Mouse (Mus musculus) liver, embryonic 12.5 days (tissue): Measurements from ENCODE around the gene Gprc5b. TPM values are rescaled to one million over a fixed set of nuclear protein-coding genes. Genes with fewer than 3 reads are reported as not detected.

ENCODE experiments used
- ATAC-seq: fragments of 200-750 bp; cut with Nextera tagmentation; 2 replicates; pipeline ENCODE4 v1.8.0; 2017; ENCODE audit warnings: moderate number of reproducible peaks, mild to moderate bottlenecking, moderate library complexity
- H3K27ac ChIP-seq: fragments of 300-500 bp; sonication (generic); 2 replicates; pipeline ENCODE4 v1.5.1; 2016; ENCODE audit warnings: mild to moderate bottlenecking
- H3K27me3 ChIP-seq: fragments of 300-500 bp; sonication (generic); replicated peaks from 2 replicates; pipeline ENCODE4 v1.6.1; 2016; ENCODE audit warnings: mild to moderate bottlenecking, moderate library complexity
- H3K36me3 ChIP-seq: fragments of 300-500 bp; sonication (generic); 2 replicates; pipeline ENCODE4 v1.6.1; 2016; ENCODE audit warnings: mild to moderate bottlenecking, moderate library complexity
- H3K4me1 ChIP-seq: fragments of 300-500 bp; sonication (generic); 2 replicates; pipeline ENCODE4 v1.6.1; 2016
- H3K4me2 ChIP-seq: fragments of 300-500 bp; sonication (generic); 2 replicates; pipeline ENCODE4 v1.6.1; 2016; ENCODE audit warnings: mild to moderate bottlenecking, moderate library complexity
- H3K4me3 ChIP-seq: fragments of 300-500 bp; sonication (generic); 2 replicates; pipeline ENCODE4 v1.5.1; 2016; ENCODE audit warnings: mild to moderate bottlenecking, moderate library complexity
- H3K9ac ChIP-seq: fragments of 300-500 bp; sonication (generic); 2 replicates; pipeline ENCODE4 v1.6.1; 2016; ENCODE audit warnings: mild to moderate bottlenecking, moderate library complexity
- H3K9me3 ChIP-seq: fragments of 300-500 bp; sonication (generic); replicated peaks from 2 replicates; pipeline ENCODE4 v1.6.1; 2016; ENCODE audit warnings: mild to moderate bottlenecking, moderate library complexity
- WGBS: fragments of 180-500 bp; shearing (Covaris S2); methylation state at CpG from one replicate; pipeline ENCODE4 v1.1.7; 2016; ENCODE audit not compliant: insufficient replicate concordance; 5-methylcytosine and 5-hydroxymethylcytosine counted together
- polyA plus RNA-seq: library from polyadenylated mRNA; unstranded; fragments of >200 nt; fragmentation: Nextera tagmentation; extraction: Ambion mirVana; gene quantifications from 2 replicates; pipeline ENCODE4 v1.2.1, GENCODE M21; 2016

Gene Gprc5b
- polyA plus RNA-seq, 1 experiment from 2014 or later: 0.46 TPM

DNA sequence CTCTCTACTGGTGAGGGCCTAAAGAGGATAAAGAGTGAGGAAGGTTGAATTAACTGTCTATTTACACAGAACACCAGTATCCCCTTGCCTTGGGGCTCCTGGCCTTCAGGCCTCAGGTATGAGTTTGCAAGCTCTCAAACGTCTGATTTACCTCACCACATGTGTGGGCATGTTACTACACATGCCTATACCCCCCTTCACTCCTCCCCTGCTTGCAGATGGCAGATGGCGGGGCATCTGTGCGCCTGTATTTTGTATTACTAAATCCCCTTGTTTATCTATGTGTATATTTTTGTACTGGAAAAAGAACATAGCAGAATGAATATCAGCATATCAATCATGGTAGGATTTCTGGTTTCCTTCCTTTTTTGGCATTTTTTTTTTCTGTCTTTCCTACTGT, 52.7 kb downstream of the Gprc5b start:
- 65% methylated on average over 3 of the region's 3 CpGs for WGBS
- no peaks in the 10 kb centered on the region for H3K9me3 ChIP-seq
- H3K9ac ChIP-seq: no peak overlapping the region
- no peak overlapping the region for H3K4me3 ChIP-seq
- H3K4me2 ChIP-seq: no peak overlapping the region
- no peaks in the 10 kb centered on the region for H3K27me3 ChIP-seq
- H3K27ac ChIP-seq: no peak overlapping the region
- peaks cover 15% of the 10 kb centered on the region; the same call in 1 of the 2 replicates for H3K4me1 ChIP-seq
- H3K36me3 ChIP-seq: no peaks in the 10 kb centered on the region
- ATAC-seq: no peak

- no peaks in the 10 kb centered on the region for H3K36me3 ChIP-seq
- WGBS: 27% methylated on average over 11 of the region's 11 CpGs
- H3K9ac ChIP-seq: no peak overlapping the region
- 0 out of 2 replicates have a peak overlapping the region, but pooled peaks have one; percentile 3 for H3K4me2 ChIP-seq
- H3K9me3 ChIP-seq: no peaks in the 10 kb centered on the region
- H3K27ac ChIP-seq: no peak overlapping the region
- ATAC-seq: peak; percentile 61; the same call in 1 of the 2 replicates
- no peak overlapping the region for H3K4me3 ChIP-seq
- no peaks in the 10 kb centered on the region for H3K27me3 ChIP-seq
- H3K4me1 ChIP-seq: peaks cover 8% of the 10 kb centered on the region; the same call in 1 of the 2 replicates
These were observed 57.3 kb downstream of the Gprc5b start for GRCm38 (mm10) chr7:118937469-118938387.

DNA sequence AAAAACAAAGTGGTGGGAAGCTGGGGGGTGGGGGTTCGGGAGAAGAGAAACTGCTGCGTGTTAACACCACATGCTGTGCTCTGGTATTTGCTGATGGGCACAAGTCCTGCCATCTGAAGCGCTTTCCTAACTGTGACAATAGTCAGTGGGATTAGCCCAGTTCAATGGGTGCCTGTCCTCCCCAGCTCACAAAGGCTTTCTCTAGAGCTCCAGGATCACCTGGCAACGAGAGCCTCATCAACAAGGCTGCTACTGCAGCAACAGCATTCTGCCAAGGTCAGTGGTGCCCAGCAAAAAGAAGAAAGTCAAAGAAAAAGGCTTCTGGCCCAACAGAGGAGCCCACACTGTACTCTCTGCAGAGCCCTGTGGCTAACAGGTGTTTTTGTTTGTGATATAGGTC, 58.2 kb downstream of the Gprc5b start:
- no peak overlapping the region for H3K4me3 ChIP-seq
- ATAC-seq: no peak
- WGBS: 58% methylated on average over 4 of the region's 4 CpGs

GRCm38 (mm10) chr7:118935306-118935705, 59.7 kb downstream of the Gprc5b start:
- no peak for ATAC-seq
- no peaks in the 10 kb centered on the region for H3K36me3 ChIP-seq
- no peak overlapping the region for H3K9ac ChIP-seq
- H3K4me3 ChIP-seq: no peak overlapping the region
- 37% methylated on average over 2 of the region's 2 CpGs for WGBS
- H3K27me3 ChIP-seq: no peaks in the 10 kb centered on the region
- H3K4me1 ChIP-seq: peaks cover 8% of the 10 kb centered on the region; the same call in 1 of the 2 replicates
- no peak overlapping the region for H3K27ac ChIP-seq
- H3K4me2 ChIP-seq: no peak overlapping the region
- H3K9me3 ChIP-seq: no peaks in the 10 kb centered on the region

More for the DNA sequence above, 58.2 kb downstream of the Gprc5b start:
- no peaks in the 10 kb centered on the region for H3K27me3 ChIP-seq
- H3K4me2 ChIP-seq: no peak overlapping the region
- no peak overlapping the region for H3K9ac ChIP-seq
- H3K9me3 ChIP-seq: no peaks in the 10 kb centered on the region
- no peaks in the 10 kb centered on the region for H3K36me3 ChIP-seq
- H3K4me1 ChIP-seq: peaks cover 8% of the 10 kb centered on the region; the same call in 1 of the 2 replicates
- H3K27ac ChIP-seq: no peak overlapping the region

DNA sequence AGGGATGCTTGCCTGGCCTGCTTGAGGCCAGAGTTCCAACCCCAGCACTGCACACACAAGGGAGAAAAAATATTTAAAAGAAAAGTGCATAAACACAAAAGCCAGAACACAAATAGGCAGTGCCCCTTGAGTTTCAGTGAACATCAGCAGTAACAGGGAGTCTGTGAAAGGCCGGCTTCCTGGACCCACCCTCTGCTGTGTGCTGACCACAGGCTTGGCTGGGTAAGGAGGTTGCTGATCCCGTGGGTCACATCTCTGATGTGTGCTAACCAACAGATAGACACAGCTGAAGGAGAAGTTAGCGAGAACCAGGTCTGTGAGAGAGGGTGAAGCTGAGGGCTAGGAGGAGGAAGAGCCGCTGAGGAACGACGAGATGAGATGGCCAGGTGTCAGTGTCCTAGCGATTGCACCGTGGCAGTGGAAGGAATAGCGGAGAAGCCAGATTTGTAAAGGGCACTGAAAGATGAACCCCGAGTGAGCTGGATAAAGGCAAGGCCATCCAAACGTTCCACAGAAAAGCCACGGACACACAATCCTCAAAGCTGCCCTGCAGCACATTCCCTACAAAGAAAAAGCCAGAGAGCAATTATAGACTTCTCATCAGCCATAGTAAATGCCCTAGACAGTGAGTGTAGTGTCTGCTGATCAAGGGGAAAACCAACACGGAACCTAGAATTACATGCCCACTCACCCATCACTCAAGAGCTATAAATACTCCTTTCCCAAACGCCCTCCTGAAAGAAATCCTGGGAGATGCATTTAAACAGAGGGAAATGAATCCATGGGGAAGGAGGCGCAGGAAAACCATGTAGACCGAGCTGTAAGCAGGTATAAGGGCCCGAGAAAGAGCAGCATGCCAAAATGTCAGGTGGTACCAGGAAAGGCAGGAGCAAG, 63.3 kb downstream of the Gprc5b start:
- ATAC-seq: no peak

DNA sequence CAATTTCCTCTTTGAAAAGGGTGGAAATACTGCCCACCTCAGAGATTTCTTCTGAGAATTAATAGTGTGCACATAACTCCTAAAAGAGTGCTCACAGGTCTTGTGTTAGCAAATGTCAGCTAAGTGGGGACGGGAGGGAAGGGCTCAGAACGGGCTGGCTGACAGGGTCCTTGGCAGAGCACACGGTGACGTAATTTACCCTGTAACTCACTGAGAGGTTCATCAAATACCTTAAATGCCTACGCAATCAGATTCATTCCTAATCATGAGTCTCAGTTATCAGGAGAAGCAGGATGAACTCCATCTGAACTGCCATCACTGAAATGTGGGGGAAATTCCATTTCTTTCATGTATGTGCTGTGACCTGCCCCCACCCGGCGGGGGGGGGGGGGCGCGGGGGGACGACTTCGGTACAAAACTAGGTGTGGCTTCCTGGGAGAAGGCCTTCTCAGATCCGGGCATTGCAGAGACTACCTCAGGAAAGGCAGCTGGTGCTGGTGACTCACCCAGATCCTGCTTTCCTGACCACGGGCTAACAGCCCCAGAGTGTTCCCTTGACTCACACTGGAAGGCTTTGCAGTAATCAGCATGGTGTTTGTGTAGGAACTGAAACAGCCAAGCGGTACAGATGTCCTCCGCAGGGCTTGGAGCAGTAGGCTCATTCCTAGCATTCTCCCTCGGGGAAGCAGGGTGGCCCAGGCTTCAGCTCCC, 65.3 kb downstream of the Gprc5b start:
- no peak overlapping the region for H3K4me3 ChIP-seq
- WGBS: 22% methylated on average over 16 of the region's 16 CpGs
- no peak overlapping the region for H3K4me2 ChIP-seq
- H3K27me3 ChIP-seq: no peaks in the 10 kb centered on the region
- no peaks in the 10 kb centered on the region for H3K4me1 ChIP-seq
- ATAC-seq: no peak
- H3K9ac ChIP-seq: no peak overlapping the region
- no peaks in the 10 kb centered on the region for H3K36me3 ChIP-seq
- H3K27ac ChIP-seq: no peak overlapping the region
- H3K9me3 ChIP-seq: no peaks in the 10 kb centered on the region

More for the DNA sequence above, 63.3 kb downstream of the Gprc5b start:
- WGBS: 64% methylated on average over 17 of the region's 17 CpGs
- Histone ChIP-seq H3K9me3 (no peaks in the 10 kb centered on the region), H3K4me3 (no peak overlapping the region), H3K27ac (no peak overlapping the region), H3K4me1 (no peaks in the 10 kb centered on the region), H3K9ac (no peak overlapping the region), H3K36me3 (no peaks in the 10 kb centered on the region), H3K27me3 (no peaks in the 10 kb centered on the region), H3K4me2 (no peak overlapping the region)

DNA sequence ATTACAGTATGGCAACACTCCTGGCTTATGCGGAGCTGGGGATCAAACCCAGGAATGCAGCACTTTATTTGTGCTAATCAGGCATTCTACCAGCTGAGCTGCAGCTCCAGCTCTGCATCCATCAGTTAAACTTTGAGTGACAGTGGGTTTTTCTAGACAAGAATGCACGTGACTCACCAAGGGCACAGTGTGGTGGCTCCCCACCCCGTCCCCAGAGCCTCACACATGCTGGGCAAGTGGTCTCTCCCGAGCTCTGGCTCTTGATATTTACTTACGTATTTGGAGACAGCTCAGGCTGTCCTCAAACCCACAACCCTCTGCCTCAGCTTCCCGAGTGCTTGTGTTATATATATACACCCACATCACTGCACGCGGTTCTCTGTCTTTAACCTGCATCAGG, 66.1 kb downstream of the Gprc5b start:
- no peak overlapping the region for H3K9ac ChIP-seq
- WGBS: 53% methylated on average over 8 of the region's 8 CpGs
- no peak for ATAC-seq
- H3K9me3 ChIP-seq: no peaks in the 10 kb centered on the region
- no peak overlapping the region for H3K4me3 ChIP-seq
- no peaks in the 10 kb centered on the region for H3K36me3 ChIP-seq
- H3K27ac ChIP-seq: no peak overlapping the region
- H3K4me1 ChIP-seq: no peaks in the 10 kb centered on the region
- H3K27me3 ChIP-seq: no peaks in the 10 kb centered on the region
- no peak overlapping the region for H3K4me2 ChIP-seq

- Histone ChIP-seq H3K9me3 (no peaks in the 10 kb centered on the region), H3K9ac (no peak overlapping the region), H3K4me2 (no peak overlapping the region), H3K27ac (no peak overlapping the region), H3K36me3 (no peaks in the 10 kb centered on the region), H3K4me1 (no peaks in the 10 kb centered on the region), H3K4me3 (no peak overlapping the region), H3K27me3 (no peaks in the 10 kb centered on the region)
- 76% methylated on average over 3 of the region's 3 CpGs for WGBS
- ATAC-seq: no peak
These were observed 66.7 kb downstream of the Gprc5b start for GRCm38 (mm10) chr7:118928316-118928715.

- Histone ChIP-seq H3K36me3 (no peaks in the 10 kb centered on the region), H3K4me3 (no peak overlapping the region), H3K27me3 (no peaks in the 10 kb centered on the region), H3K4me1 (no peaks in the 10 kb centered on the region), H3K9ac (no peak overlapping the region), H3K9me3 (no peaks in the 10 kb centered on the region), H3K27ac (no peak overlapping the region), H3K4me2 (no peak overlapping the region)
- ATAC-seq: no peak
- WGBS: 67% methylated on average over 2 of the region's 2 CpGs
These were observed 67.7 kb downstream of the Gprc5b start for GRCm38 (mm10) chr7:118927279-118927678.

DNA sequence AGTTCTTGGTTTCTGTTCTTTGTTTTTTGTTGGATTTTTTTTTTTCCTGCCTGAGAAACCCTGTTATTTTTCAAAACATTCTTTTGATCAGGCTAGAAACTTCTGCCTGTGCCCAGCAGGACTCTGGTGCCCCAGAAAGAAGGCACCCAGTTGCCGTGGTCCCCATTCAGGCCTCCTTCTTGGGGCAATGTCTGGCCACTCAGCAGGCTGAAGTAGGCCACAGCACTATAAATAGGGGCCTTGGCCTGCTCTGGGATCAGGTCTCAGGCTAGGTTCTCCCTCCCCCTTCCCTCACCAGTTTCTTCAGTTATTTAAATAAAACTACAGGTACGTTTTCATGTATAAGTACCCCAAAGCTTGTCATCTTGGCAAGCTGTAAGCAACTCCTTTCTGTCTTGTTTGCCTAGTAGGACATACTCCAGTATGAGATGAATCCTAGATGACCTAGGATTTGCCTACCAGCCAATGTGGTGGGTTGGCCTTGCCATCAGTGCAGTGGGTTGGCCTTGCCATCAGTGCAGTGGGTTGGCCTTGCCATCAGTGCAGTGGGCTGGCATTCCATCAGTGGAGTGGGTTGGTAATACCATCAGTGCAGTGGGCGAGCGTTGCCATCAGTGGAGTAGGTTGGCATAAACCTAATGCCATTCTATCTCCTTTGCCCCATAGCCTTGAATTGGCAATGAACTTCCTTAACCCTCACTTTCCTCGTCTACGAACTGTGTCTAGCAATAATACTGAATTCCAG, 68.3 kb downstream of the Gprc5b start:
- H3K27me3 ChIP-seq: no peaks in the 10 kb centered on the region
- no peak for ATAC-seq
- no peak overlapping the region for H3K4me2 ChIP-seq
- H3K4me3 ChIP-seq: no peak overlapping the region
- H3K4me1 ChIP-seq: no peaks in the 10 kb centered on the region
- no peak overlapping the region for H3K27ac ChIP-seq
- WGBS: 66% methylated on average over 6 of the region's 6 CpGs
- H3K36me3 ChIP-seq: no peaks in the 10 kb centered on the region
- H3K9ac ChIP-seq: no peak overlapping the region
- no peaks in the 10 kb centered on the region for H3K9me3 ChIP-seq

DNA sequence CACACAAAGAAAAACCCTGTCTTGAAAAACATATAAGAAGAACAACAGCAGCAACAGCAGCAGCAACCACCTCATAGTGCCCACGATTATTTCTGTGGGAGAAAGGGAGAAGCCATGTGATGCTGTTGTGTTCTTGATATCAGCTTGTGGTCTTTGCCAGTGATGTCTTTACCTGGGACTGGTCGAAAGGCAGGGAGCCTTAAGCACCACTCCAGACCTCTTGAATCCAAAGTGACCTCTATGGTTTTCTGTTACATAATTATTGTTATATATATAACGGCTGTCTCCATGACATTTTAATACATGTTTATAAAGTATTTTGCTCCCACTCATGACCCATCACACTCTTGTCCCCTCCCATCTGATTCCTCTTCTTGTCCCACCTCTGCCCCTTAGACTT, 69.5 kb downstream of the Gprc5b start:
- Histone ChIP-seq H3K9ac (no peak overlapping the region), H3K27me3 (no peaks in the 10 kb centered on the region), H3K4me3 (no peak overlapping the region), H3K4me1 (no peaks in the 10 kb centered on the region), H3K4me2 (no peak overlapping the region), H3K9me3 (no peaks in the 10 kb centered on the region), H3K36me3 (no peaks in the 10 kb centered on the region), H3K27ac (no peak overlapping the region)
- WGBS: 80% methylated on average over 3 of the region's 3 CpGs
- no peak for ATAC-seq
